ENCODE assay signal across 7 mouse cellular contexts in genomic region chr9:58310043-58310660, GRCm38 (mm10). TPM values are rescaled to one million over a fixed set of nuclear protein-coding genes. Genes with fewer than 3 reads are reported as not detected.
DNase-seq lines count a peak whose midpoint lies in the region; TF ChIP-seq lines count a peak whose summit lies in the region.

No protein-coding gene starts in this region.

- peak overlapping the region; percentile 36 for H3K4me3 ChIP-seq in embryonic fibroblast, embryonic 13.5 days (ENCODE audit: insufficient read depth, low read length)

- TF ChIP-seq POLR2A in embryonic fibroblast, embryonic 13.5 days (IDR thresholded peaks at IDR 0.05; ENCODE audit: low read depth, low read length), result 0 out of 2 replicates have a peak, but pooled peaks have one; percentile 25

- TF ChIP-seq CTCF in embryonic fibroblast, embryonic 13.5 days (IDR thresholded peaks at IDR 0.05; ENCODE audit: borderline replicate concordance, insufficient read depth, low read length), result no peak

- H3K4me1 ChIP-seq in embryonic fibroblast, embryonic 13.5 days (ENCODE audit: control insufficient read depth, insufficient read depth, low read length), result peaks cover 30% of the 10 kb centered on the region

- DNase-seq in NIH3T3 (ENCODE audit: low read depth), result peak; percentile 61
- peak; percentile 67 to 71 for DNase-seq in heart, postnatal 14 days
- DNase-seq in lung, adult 18-20 months, result peak; percentile 47 to 55
- no peak for DNase-seq in layer of hippocampus, postnatal 14 days (ENCODE audit: low spot score in 2 of 2)
- no peak for DNase-seq in right cerebral cortex, postnatal 4 days
- no peak for DNase-seq in adrenal gland, adult 8-10 months

- intact Hi-C loops in heart, postnatal 14 days (cut with DNase I), result no loop called here

- peak overlapping the region; percentile 90 for H3K27ac ChIP-seq in embryonic fibroblast, embryonic 13.5 days (ENCODE audit: insufficient read depth, low read length)

RNA-seq across cellular contexts. Expression of gene Loxl1, which starts 2.8 kb away (rescaled TPM):
- 158 and 210 TPM in 2 replicates for polyA plus RNA-seq in embryonic fibroblast, embryonic 13.5 days (2011; ENCODE audit: insufficient read length, low read depth, missing spikeins)
- total RNA-seq in heart, postnatal 14 days (2021), result 10 to 100 TPM; 50.5 to 53.2 TPM
- total RNA-seq in layer of hippocampus, postnatal 14 days (2021), result 1 to 10 TPM; 3.6 to 6.2 TPM
- 10 to 100 TPM; 20.4 to 28.6 (median 23.0) TPM for total RNA-seq in adrenal gland, adult 8-10 months (2022)

RNA-seq across cellular contexts. Expression of gene Stoml1, which starts 57.2 kb away (rescaled TPM):
- polyA plus RNA-seq in embryonic fibroblast, embryonic 13.5 days (2011; ENCODE audit: insufficient read length, low read depth, missing spikeins), result 25.9 and 27.0 TPM in 2 replicates
- 10 to 100 TPM; 12.7 to 12.9 TPM for total RNA-seq in heart, postnatal 14 days (2021)
- 10 to 100 TPM; 78.5 to 79.8 TPM for total RNA-seq in layer of hippocampus, postnatal 14 days (2021)
- total RNA-seq in adrenal gland, adult 8-10 months (2022), result 10 to 100 TPM; 19.9 to 32.9 (median 28.3) TPM

Comparison
In these comparisons a context has a peak if more than half of its experiments do, and no peak if none do; other contexts are left out.
1. DNase-seq: peak in NIH3T3 (single experiment), heart, postnatal 14 days (2 of 2) and lung, adult 18-20 months (2 of 2); none in layer of hippocampus, postnatal 14 days (0 of 2), right cerebral cortex, postnatal 4 days (single experiment) and adrenal gland, adult 8-10 months (single experiment).